Mouse (Mus musculus) retina, postnatal 7 days (tissue): ENCODE data around the gene Plekhg2.
A peak's percentile ranks its signal among the peaks of the same experiment; 100 is the strongest.

ENCODE experiments used
- DNase-seq: peaks from one replicate; pipeline ENCODE4 v3.0.0-alpha.2; 2012; ENCODE audit warnings: low read depth, low spot score

The Plekhg2 gene

GRCm38 (mm10) chr7:28338108-28338998 is 34.0 kb downstream of the Plekhg2 start, which contains the start of gene Supt5:
Gene Supt5, minus strand, starts transcription at chr7:28338746.
- peak; percentile 97 for DNase-seq

DNA sequence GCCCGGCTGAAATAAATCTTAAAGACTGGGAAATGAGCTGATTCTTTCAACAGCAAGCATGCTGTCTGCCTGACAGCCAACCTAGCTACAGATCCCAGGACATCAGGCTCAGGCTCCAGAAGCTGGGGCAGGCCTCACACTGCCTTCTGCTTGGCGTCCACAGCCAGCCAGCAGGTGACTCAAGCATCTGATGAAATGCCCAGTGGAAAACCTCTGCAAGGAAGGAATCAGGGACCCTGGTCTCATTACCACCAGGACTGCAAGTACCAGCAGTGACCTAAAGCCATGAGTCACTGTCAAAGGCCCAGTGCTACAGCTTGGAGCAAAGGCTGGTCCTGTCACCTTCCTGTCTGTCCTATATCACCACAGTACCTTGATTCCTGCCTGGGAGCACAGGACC is 36.9 kb downstream of the Plekhg2 start:
- DNase-seq = no peak

DNA sequence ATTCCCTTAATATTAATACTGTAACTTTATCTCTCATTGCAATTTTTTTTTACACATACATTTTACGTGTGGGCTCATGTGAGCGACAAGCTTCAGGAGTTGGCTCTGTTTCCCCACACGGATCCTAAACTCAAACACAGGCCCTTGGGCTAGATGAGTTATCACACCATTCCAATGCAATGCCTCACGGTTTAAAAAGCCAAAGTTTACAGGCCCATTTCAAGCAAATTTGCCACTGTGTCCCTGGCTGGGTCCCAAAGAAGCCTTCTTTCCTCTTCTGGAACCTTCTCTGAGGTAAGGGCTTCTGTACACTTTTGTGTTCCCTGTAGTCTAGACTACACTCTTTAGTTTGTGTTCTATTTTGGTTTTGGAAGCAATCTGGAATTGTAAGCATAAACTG is 37.9 kb downstream of the Plekhg2 start:
- no peak for DNase-seq

DNA sequence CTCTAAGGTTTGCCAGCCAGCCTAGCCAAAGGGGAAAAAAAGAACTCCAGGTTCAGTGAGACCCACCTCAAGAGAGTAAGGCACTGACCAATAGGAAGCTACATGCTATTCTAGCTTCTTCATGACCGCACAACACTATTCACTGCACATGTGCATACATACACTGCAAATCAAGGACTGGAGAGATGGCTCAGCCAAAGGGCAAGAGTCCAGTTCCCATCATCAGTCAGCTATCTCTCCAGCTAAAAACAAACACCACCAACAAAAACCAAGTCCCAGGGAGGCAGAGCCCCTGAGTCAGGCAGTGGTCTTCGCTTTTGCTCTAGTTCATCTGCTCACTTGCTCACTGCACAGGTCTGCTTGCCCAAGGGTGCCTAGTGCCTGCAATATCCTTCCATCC is 44.1 kb downstream of the Plekhg2 start:
- DNase-seq = no peak

- no peak for DNase-seq
These were observed 45.9 kb downstream of the Plekhg2 start for GRCm38 (mm10) chr7:28326457-28326856.

- no peak for DNase-seq
These were observed 47.1 kb downstream of the Plekhg2 start for GRCm38 (mm10) chr7:28325293-28325692.

DNA sequence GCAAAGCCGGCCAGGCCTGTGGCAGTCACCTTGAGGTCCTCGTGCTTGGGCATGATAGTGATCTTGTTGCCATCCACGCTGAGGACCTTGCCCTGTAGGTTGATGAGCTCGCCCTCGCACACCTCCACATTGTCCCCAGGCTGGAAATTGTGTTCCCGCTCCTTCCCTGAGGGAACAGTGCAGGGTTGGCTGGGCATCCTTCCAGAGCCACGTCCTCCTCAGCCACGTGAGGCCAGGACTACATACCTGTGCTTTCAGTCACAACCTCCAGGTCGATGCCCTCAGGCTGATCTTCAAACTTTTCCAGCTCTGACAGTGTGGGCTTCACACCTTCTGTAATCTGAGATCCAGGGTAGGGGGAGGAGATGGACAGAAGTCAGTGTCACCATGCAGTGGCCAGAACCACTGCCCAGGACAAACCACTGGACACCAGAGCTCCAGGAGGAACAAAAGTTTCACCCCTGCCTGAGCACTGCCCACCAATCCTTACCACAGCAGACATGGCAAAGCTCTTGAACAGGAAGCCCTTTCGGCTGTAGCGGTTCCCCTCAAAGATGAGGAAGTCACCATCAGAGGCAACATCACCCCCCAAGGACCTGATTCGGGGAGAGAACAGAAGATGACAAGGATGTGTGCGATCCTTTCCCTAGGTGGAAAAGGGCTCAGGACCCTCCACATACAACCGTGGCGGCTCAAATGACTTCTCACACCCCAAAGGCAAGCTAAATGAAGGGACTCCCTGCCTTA is 50.3 kb downstream of the Plekhg2 start:
- no peak for DNase-seq

GRCm38 (mm10) chr7:28318714-28319113 is 53.7 kb downstream of the Plekhg2 start:
- no peak for DNase-seq

- DNase-seq = no peak
These were observed 54.4 kb downstream of the Plekhg2 start for GRCm38 (mm10) chr7:28318036-28318435.

DNA sequence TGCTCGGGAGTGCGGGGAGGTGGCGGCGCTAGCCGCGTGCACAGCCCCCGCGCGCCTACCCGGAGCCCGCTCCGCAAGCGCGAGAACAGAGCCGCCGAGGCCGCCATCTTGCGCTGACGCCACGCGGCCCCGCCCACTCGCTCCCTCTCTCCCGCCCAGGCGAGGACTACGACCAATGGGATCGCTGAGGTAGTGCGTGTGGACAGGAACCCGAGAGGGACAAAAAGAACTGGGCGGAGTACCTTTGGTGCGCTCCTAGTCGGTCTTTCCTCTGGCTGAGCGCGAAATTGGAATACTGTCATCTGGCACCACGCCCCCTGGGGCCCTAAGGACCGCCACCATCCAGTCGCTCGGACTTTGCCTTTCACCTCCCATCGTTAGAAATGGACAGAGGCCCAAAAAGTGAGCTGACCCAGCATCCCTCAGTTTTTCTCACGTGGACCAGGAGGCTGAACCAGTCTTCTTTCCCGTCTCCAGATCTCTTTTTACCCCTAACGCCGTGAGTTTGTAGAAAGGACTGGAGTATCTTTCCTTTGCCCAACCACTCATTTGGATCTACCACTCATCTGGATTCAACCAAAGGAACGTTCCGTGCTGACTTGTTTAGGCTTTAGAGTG is 60.4 kb downstream of the Plekhg2 start, which contains the start of gene Timm50:
Gene Timm50, minus strand, starts transcription at position 147 of the 618 bp plus-strand sequence.
- peak; percentile 95 for DNase-seq

GRCm38 (mm10) chr7:28311151-28311925 is 61.1 kb downstream of the Plekhg2 start:
- no peak for DNase-seq

DNA sequence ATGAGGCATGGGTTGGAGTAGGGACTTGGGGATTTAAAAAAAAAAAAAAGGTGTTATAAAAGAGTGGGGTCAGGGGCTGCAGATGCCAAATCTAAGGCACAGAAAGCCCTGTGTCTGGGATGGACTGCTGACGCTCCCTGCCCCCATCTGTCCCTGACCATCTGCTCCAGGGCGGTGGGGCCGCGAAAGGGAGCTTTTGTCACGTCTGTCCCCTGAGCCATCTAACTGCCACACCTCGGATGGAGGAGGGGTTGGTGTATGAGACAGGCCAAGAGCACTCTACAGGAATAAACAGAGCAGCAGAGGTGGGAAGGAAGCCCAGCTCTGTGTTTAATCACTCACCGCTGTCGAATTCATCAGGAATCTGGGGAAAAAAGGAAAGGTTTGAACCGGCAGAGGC is 62.7 kb downstream of the Plekhg2 start:
- no peak for DNase-seq
